Mouse (Mus musculus) E14TG2a.4 (cell line): Measurements from ENCODE around the gene Ubac2.

ENCODE experiments used
- CTCF ChIP-seq: conservative IDR thresholded peaks from 2 replicates; pipeline ENCODE4 v1.5.1; 2014; ENCODE audit warnings: low read length
- POU5F1 ChIP-seq: IDR thresholded peaks from 2 replicates; pipeline ENCODE4 v1.6.1; 2014; ENCODE audit warnings: low read length, borderline replicate concordance

GRCm38 (mm10) chr14:122041413-122041825 is 163.0 kb downstream of the Ubac2 start:
- TF ChIP-seq CTCF, result no peak
- TF ChIP-seq POU5F1, result no peak
